Mouse (Mus musculus) thymus, postnatal 4 days (tissue): ENCODE measurements at regions not wholly inside any gene's neighbourhood (a gene's known extent, or its start where the extent isn't known, plus 50 kb on each side); places are given as distances from the start of the nearest gene placed in this dataset.

Source experiments
- DNase-seq: peaks from one replicate; pipeline ENCODE4 v3.0.0; 2021

DNA sequence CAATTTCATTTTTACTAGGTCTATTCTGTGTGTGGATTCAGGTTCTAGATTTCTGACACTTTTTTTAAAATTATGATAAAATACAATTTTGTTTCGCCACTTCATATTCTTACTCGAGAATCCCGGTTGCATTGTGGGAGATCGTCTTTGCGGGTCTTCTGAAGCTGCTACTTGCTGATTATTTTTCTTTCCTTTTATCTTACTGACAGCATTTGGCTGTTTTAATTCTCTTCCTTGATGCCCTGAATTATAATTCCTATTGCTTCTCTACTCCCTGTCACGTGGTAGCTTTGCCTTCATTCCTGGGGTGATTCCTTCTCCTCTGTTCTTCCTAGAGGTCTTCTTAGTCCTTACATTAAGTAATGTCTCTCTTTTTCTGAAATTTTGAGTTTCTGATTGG, 193.8 kb upstream of the Tent5a start:
- no peak for DNase-seq

DNA sequence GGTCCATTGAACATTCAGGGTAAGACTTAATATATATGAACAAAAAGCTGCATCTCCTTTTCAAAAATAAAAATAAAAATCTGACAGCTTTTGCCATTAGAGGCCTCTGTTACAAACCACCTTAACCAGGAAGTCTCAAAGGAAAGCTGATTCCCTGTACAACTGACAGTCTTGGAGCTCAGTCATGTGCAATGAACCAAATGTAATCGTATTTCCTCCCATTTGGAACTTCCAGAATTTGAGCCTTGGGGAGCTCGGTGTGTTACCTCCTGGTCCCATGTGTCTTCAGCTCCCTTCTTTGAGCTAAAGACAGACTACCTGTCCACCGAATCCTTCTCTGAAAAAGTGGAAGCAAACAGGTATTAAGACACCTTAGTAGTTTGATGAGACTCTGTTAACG, 171.9 kb upstream of the Tent5a start:
- no peak for DNase-seq

DNA sequence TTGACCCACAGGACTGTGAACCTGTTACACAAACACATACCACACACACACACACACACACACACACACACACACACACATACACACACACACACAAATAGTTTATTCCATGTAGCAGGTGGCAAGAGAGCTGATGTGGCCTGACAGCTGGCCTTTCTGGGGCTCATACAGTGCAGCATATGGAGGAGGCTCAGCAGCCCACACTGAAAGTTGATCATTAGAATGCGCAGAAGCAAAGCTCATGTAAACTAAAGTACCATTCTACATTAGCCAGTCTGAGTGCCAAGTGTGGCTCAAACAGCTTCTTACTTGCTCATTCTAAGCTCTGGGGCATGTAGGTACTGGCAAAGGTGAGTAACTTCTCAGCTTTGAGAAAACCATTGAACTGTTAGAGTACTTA, 170.2 kb upstream of the Tent5a start:
- DNase-seq = no peak

DNA sequence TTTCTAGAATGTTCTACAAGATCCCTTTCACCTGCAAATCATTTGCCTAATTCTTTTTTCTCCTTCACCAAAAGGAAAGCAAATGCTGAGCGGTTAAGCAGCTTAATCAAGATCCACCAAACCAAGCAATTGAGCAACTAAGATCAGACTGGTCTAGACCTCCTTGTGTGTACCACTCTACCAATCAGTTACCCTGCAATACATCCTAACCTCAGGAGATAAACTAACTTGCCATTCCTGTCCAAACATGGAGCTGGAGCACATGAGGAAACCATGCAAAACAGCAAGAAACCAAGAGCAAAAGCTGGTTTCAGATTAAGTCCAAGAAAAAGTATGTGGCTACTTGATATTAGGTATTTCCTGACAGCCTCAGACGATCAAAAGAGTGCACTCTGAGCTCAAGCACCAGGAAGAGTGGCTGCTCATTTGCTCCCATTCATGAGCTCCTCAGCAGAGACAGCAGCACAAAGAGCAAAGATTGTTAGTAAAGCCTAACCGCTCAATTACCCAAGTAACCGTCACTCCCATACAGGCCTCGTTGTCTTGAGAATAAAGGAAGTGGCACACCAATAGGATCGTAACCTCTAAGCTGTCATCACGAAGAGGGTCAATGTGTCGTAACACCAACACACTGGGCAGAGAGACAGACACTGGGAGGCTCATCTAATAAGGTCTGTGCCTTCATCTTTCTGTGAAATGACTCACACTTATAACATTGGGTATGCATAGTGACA, 169.5 kb upstream of the Tent5a start:
- no peak for DNase-seq

DNA sequence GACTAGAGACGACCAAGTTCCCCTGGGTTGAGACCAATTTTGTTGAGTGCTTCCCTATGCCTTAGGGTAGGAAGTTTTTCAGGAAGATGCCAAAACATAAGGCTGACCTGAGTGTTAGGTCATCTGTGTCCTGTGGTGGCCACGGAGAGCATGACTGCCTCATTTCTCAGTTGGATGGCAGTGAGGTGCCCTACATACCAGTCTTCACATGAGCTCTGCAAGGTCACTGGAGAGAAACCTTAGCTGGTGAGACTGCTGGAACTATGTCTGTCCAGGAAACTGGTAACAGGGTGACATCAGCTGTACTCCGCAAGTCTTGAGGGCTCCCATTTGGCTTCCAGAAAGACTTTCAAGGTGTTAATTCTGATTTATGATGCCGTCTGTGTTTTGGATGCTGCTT, 167.9 kb upstream of the Tent5a start:
- DNase-seq = no peak

DNA sequence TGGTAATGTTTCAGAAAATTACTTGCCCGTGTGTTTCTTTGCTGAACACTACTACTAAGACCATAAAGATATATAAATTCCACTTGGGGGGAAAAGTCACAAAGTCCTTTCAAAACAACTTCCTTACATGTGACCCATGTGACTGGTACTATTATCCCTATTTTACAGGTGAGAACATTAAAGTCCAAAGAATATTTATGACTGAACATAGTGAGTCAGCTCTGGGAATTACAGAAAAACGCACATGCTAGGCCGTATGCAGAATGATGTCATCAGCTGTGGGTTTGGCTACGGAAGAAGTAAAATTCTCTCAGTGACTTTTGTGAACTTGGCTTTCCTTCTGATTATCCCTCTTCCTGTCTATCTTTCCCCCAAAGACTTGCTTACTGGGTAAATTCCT, 166.6 kb upstream of the Tent5a start:
- DNase-seq = no peak

DNA sequence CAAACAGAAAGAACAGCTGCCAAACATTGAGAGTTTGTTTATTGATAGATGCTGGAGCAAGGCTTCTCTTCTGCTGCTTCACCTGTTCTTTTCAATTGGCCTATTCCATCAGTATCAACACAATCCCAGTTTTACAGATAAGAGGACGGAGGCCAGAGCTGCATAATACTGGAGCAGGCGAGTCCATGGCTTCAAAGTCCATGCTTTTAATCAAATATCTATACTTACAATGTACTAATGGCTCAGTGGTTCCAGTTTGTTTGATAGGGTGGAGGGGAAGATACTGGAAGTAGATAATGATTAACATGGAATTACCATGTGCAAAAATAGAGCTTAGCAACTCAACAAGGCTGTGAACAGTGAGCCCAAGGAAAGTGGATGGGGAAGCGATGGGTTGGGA, 163.2 kb upstream of the Tent5a start:
- DNase-seq = no peak

DNA sequence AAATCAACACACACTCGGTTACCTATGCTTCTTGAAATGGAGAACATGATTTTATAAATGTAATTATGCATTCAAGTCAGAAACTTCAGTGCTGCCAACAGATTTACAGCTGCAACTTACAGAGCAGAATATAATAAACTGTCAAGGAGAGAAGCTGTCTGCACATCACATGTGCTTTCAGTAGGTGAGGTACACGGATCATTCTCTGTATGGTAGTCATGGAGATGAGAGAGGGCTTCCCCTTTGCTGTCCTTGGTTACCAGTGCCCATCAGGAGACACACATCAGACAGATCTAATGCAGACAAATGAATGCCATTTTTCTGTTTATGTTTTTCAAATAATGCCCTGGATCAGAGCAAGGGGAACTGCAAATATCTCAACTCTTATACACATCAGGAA, 160.8 kb upstream of the Tent5a start:
- DNase-seq = no peak

DNA sequence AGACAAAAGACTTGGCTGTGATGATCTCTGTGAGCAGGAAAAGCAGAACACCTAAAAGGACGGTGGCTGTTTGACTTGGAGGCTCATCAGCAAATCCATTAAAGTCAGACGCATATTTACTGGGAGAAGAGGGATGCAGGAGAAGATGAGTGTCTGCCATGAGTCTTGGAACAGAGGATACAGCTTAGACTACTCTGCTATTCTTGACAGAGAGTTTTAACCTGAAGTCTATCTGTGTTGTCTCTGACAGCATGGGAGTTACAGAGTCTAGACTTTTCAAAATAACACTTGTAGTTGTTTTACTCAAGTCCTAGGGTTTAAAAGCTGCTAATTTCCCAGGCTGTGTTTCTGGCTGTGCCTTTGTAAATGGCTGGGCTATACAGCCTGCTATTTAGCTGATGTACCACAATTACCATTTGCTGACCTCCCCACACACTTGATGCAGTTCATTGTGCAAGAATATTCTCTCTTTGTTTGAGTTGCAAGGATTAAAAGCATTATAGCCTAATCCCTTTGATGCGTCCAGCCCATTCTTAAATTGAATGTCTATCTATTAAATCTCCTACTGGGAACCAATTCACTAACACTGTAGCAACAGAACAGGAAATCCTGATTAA, 160.0 kb upstream of the Tent5a start:
- no peak for DNase-seq

DNA sequence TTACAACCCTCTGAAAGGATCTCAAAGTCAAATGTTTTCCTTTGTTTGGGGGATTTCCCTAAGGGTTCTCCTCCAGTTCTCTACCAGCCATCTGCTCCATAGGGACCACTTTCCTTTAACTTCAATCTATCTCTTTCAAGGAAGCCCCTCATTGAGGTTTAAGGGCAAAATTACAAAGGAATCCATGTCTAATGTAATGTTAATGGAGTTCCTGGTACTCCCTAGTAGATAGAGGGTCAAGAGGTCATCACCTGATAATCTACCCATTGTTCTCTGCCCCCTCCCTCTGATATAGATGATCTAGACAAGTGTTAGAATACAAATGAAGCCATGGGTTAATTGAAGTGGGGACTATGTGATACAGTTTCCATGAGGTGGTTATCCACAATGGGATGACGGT, 158.6 kb upstream of the Tent5a start:
- no peak for DNase-seq

DNA sequence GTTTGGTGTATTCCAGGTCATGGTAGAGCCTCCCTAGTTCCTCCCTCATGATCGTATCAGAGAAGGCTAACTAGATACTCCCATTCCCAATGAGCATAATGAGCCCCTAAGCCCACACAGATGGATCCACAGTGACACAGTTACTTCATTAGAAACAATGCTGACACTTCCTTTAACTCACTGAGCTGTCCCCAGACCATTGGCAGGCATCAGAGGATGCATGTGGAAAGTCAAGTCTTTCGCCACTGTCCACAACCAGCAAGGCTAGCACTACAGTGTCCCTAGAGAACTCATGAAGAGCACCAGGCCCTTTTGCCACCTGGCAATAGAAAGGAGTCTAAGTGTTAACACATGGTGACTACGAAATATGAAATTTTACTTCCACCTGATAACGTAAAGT, 156.1 kb upstream of the Tent5a start:
- DNase-seq = no peak

DNA sequence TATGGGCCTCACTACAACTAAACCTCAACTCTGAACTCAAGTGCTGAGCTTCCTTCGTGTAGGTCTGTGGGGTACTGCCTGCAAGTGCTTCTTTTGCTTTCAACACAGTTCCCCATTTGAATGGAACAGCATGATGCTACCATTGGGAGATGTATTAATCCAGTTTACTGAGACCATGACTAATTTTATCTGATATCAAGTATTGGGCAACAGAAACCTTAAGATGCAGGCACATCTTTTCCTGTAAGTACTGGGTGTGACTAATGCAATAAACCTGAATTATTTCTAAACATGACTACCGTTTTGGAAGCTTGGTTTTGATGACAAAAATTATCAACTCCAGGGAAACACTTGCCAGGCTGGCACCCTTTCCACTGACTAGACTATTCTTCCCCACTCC, 153.4 kb upstream of the Tent5a start:
- DNase-seq = no peak

DNA sequence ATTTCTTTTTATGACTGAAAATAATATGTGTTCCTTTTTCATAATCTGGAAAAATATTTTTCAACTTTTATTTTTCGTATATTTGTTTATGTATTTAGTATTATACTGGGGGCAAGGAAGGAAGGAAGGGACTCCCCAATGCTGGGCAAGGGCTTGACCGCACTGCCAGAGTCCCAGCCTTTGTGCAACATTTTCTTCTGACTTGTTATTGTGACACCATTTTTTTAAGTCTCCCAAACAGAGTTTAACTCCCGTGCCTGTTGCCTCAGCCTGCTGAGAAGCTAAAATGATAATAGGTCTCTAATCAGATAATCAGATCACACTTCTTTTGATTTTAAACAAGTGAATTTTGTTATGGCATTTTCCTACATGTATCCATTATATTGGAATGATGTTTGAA, 148.1 kb upstream of the Tent5a start:
- no peak for DNase-seq

DNA sequence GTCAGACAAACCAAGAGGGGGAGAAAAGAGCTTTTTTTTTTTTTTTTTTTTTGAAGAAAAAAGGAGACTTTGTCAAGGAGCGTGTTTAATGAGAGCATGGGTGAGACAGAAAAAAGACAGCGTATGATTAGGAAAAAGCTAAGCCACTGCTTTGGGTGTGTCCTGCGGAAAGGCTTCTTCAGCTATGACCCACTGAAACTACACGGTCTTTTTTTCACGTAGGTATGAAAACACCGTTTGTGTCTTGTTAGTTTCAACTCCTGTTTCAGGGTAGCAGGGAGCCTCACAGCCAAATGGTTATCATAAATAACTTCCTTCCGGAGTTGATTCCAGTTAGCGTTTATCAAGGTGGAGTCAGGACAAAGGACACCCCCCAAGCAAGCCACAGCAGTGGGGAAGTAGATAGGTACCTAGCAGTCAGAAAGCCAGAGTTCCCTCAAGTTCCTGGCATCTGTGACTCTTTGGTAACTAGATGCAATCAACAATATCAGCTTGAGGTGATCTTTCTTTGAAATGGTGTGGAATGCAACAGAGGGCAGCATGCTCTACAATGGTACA, 143.2 kb upstream of the Tent5a start:
- DNase-seq = no peak

DNA sequence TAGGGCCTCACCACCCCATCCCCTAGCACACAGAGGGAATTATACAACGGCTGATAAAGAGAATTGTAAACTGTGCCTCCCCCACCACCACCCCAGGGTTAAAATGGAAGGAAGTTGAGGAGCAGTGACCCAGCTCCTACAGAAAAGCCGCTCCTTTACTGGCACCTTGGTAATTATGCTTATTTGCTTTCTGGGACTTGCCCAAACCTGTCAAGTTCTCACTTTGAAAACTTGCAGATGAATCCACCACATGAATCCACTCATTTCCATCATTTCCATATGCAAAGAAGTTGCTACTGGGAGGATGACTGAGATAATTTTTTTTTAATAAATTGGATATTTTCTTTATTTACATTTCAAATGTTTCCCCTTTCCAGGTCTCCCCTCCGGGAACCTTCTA, 142.1 kb upstream of the Tent5a start:
- DNase-seq = no peak

DNA sequence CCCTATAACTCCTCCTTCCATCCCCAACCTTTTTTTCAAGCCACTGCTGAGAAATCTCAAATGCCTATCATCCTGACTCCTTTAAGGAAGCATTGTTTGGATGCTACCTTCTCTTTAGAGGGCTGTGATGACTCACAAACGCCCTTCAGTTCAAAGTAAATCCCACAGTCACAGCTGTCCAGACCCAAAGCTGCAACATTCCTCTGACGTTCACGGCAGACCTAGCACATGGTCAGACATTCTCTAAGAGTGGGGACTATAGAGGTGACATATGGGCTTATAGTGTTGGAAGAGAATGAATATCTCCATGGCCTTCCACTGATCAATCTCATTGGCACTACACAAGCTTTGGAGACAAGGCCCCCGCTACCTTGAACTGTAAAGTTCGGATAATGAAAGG, 139.5 kb upstream of the Tent5a start:
- DNase-seq = no peak

DNA sequence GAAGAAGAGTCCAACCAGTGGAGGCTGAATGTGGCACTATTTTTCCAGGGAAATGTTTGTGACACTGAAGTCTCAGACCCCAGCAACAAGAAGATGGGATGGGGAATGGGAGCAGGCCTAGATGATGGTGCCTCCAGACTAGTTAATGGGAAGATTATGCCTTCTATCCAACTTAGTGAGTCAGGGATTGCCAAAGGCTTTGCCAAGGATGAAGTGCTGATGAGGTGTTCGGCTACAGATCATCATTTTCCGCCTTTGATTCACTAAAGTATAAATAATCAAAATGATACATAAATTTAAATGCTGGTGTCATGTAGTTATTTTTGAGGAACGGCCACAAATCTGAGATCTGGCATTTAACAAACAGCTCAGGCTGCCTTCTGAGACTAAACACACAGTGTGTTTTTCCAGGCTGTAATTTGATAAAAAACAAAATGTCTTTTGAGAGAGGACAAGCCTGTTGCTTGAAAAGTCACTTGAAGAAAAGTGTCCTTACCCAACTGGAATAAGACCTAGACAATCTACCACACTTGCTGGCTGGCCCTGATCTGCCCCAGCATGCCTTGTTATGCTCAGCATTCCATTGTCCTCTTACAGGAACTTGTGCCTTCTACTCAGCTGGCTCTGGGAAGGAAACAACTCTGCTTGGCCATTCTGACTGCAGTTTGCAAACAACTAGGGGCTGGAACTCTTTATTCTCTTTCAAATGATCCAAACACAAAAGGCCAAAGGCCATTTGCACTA, 132.1 kb upstream of the Tent5a start:
- DNase-seq = no peak

DNA sequence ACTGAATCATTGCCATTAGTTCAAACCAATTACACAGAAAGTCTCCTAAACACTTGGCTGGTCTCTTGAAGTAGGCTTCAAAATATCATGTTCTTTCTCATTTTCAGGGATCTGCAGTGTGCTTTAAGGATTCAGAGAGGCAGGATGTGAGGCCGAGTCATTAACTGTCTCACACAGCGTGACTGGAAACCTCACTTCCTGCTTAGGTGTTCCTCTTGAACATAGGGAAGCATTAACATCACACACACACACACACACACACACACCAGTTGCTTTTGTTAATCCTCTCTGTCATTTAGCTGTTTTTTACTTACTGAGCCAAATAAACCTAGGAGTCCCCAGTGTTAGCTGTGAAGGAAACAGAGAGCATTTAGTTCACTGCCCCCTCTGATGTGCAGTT, 131.2 kb upstream of the Tent5a start:
- no peak for DNase-seq

DNA sequence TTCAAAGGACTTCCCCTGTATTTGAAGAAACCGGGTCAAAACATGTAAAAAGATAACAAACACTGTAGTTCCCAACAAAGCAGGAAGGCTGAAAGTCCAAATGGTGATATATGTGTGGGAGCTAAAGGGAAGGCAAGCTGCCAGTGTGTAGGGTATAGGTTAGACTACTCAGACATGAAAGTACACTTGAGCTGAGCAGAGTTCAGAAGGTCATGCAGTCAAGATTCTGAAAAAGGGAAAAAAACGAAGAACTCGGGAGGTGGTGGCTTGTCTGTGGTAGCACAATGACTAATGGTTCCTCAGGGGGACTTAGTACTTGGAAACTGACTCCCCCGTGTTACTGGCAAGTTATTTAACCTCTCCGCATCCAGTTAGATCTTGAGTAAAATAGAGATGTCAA, 130.3 kb upstream of the Tent5a start:
- DNase-seq = no peak

DNA sequence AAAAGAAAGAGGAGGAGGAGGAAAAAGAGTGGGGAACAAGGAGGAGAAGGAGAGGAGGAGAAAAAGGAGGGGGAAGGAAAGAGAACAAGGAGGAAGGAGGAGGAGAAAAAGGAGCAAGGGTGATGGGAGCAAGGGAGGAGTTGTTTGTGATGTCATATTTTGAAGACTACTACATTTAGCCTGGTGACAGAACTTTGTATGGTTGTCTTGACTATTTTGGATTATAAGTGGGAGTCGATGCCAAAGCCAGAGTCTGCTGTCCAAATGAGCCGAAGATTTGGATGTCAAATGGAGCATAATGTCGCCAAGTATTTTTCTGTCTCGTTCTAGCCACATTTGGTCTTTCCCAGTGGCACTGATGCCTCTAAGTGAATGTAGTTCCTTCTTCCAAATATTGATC, 128.2 kb upstream of the Tent5a start:
- DNase-seq = no peak

DNA sequence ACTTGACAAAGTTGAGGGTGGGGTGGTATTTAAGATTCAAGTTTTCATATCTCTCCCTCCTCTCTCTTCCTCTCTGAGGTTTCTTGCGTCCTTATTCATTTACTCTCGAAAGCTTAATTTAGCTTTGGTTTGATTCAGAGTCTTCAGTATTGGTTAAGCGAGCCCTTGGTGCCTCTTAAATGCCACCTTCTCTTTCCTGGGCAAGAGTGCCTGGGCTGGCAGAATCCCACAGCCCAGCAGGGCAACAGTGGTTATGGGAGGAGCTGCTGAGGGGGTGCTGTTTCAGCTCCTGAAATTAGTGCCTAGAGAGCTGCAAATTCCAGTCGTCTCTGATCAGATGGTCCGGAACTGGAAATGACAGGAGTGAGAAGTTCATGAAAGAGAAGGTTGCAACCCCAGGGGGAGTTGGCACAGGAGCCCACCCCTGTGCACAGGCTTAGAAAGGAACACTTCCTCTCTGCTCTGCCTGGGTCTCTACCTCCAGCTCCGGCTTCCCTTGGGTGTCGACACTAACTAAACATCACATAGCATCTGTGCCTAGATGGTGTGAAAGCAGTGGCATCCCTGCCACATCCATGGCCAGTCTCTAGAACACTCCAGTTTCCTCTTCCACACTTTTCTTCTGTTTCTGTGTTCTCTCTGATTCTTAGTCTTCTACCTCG, 125.2 kb upstream of the Tent5a start:
- DNase-seq = no peak

DNA sequence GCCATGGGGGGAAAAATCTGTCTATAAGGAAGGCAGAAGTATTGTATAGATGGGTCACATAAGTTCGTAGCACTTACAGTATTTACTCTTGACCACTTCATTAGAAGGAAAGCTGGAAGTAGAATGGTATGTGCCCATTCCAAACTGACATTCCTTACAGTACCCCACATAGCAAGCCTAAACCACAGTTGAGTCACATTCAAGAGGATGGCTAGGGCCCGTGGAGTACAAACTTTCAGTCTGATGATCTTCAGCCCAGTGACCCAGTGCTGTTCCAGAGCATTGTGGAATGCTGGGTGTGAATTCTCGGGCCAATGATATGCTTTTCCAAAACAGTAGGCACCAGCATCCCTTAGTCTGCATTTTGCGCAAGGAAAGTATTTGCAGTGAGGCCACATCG, 124.2 kb upstream of the Tent5a start:
- DNase-seq = no peak

DNA sequence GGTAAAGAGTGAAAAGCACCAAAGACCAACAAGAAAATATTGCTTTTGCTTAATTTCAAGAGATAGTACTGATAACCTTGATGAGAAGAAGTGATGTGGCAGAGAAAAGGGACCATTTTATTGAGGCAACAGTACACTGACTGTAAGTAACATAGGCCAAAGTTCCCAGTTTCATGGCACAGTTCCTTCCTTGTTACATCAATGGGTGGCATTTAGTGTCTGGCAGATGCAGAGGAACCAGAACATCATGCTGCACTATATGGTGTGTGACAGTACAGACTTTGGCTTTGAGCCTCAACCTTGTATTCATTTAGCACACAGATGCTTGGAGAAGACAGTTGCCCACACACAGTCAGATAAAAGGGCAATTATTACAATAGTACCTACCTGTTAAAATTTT, 123.7 kb upstream of the Tent5a start:
- no peak for DNase-seq

DNA sequence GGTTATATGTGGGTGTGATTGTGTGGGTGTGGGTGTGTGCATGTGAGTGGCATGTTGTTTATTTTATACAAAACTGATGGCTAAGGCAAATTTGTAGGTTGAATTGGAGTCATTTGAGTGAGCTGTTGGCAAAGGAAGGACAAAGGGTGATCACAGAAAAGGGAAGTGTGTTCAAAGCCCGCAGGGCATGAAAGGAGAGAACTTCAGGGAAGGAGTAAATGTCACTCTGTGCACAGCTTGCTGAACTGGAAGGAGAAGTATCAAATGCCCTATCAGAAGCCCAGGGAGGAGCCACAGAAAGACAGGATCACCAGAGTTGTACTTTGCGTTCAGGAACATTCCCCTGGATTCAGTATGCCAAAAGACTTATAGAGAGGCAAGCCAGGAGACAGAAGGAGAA, 122.3 kb upstream of the Tent5a start:
- no peak for DNase-seq
